Mouse (Mus musculus): Measurements from ENCODE around the gene Cdc73. TPM values are rescaled to one million over a fixed set of nuclear protein-coding genes. Genes with fewer than 3 reads are reported as not detected.
"Not testable (repeated sequence)": the region's sequence is repeated elsewhere in the genome, so short reads cannot be mapped to it uniquely, and the experiment has no call there.

The Cdc73 gene
- total and polyA plus RNA-seq, 2 experiments, result 1.1 to 6.7 TPM

DNA sequence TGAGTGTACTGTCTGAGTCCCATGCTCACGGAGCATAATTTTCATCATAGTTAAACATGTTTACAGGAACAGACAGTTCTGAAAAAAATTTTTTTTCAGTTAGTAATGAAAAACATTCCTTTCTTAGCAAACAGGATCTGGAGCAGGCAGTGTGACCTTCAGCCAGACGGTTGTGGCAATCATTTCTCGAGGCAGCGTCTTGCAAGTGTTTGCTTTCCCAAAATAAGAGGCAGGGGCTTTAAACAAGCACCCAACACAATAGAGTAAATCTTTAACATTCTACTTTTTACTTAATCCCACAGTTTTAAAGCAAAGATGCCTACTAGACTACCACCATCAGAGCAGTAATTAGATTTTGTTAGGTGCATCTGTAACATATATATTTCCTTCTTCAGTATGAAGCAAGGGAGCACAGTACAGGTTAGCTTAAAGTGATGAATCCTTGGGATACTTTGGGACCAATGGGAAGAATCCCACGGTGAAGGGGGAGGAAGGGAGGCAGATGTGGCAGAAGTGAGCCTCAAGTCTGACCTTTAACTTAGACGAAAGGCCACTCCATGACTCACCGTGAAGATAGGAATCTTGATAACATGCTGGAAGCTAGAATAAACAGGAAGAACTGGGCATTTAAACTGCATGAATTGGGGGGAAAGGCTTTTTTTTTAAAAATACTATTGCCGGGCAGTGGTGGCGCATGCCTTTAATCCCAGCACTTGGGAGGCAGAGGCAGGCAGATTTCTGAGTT lies 25.2 kb upstream of the Cdc73 start:
- no peaks in the 10 kb centered on the region for H3K27me3 ChIP-seq (ENCODE audit: control insufficient read depth, insufficient read depth, low read length)
- H3K4me1 ChIP-seq (ENCODE audit: control insufficient read depth, insufficient read depth, low read length), result no peaks in the 10 kb centered on the region
- TF ChIP-seq CTCF (IDR thresholded peaks at IDR 0.05; ENCODE audit: low read depth, low read length) (no peak), POLR2A (IDR thresholded peaks at IDR 0.05; ENCODE audit: extremely low read depth, insufficient read depth, low read length) (no peak)
- no peak overlapping the region for H3K27ac ChIP-seq (replicated peaks; ENCODE audit: insufficient read depth, low read depth, low read length)
- H3K9ac ChIP-seq (ENCODE audit: low read depth, low read length), result no peak overlapping the region
- no peaks in the 10 kb centered on the region for H3K36me3 ChIP-seq (ENCODE audit: control insufficient read depth, insufficient read depth, low read length)
- no peak for DNase-seq (ENCODE audit: extremely low read depth, low read depth, low spot score)
- H3K4me3 ChIP-seq (ENCODE audit: insufficient read depth, low read depth, low read length), result no peak overlapping the region
- H3K79me2 ChIP-seq (ENCODE audit: control insufficient read depth, insufficient read depth, low read length), result no peaks in the 10 kb centered on the region
- WGBS, result 47% methylated on average over 9 of the region's 9 CpGs

DNA sequence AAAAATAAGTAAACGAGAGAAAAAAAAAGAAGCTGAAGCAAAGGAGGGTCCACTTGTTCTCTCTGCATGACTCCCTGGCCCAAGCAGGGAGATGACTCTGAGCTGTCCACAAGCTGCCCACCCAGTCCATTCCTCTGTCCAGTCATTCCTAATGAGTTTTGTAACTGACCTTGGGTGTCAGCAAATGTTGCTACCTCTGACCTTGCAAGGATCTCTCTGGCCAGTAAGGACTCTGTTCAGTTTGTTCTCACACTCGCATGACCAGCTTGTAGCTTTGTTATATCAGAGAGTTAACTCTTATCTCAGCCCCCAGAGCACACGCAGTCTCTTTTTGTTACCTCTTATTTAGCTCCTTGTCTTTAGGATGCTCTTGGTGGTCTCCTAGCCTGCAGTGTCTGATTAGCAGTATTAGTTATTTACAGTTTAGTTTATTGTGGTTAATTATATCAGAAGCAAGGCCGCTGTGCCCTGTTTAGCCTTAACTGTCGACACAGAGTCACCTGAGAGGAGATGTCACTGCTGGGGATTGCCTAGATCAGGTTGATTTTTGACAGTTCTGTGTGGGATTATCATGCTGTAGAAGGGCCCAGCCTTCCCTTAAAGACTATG lies 21.9 kb upstream of the Cdc73 start:
- TF ChIP-seq POLR2A (IDR thresholded peaks at IDR 0.05; ENCODE audit: extremely low read depth, insufficient read depth, low read length) (no peak), CTCF (IDR thresholded peaks at IDR 0.05; ENCODE audit: low read depth, low read length) (no peak)
- Histone ChIP-seq H3K36me3 (ENCODE audit: control insufficient read depth, insufficient read depth, low read length) (no peaks in the 10 kb centered on the region), H3K79me2 (ENCODE audit: control insufficient read depth, insufficient read depth, low read length) (no peaks in the 10 kb centered on the region), H3K4me3 (ENCODE audit: insufficient read depth, low read depth, low read length) (no peak overlapping the region), H3K9ac (ENCODE audit: low read depth, low read length) (no peak overlapping the region), H3K27me3 (ENCODE audit: control insufficient read depth, insufficient read depth, low read length) (no peaks in the 10 kb centered on the region), H3K4me1 (ENCODE audit: control insufficient read depth, insufficient read depth, low read length) (no peaks in the 10 kb centered on the region), H3K27ac (replicated peaks; ENCODE audit: insufficient read depth, low read depth, low read length) (no peak overlapping the region)
- no peak for DNase-seq (ENCODE audit: extremely low read depth, low read depth, low spot score)
- WGBS, result 81% methylated on average over 5 of the region's 5 CpGs

DNA sequence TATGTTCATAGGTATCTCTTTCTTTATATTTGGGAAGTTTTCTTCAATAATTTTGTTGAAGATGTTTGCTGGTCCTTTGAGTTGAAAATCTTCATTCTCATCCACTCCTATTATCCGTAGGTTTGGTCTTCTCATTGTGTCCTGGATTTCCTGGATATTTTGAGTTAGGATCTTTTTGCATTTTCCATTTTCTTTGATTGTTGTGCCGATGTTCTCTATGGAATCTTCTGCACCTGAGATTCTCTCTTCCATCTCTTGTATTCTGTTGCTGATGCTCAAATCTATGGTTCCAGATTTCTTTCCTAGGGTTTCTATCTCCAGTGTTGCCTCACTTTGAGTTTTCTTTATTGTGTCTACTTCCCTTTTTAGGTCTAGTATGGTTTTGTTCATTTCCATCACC lies 13.3 kb upstream of the Cdc73 start, which contains the start of gene Glrx2:
Gene Glrx2 (plus strand): TSS at position 301 of the 400 bp plus-strand sequence.
- not testable (repeated sequence) for H3K79me2 ChIP-seq (ENCODE audit: control insufficient read depth, insufficient read depth, low read length); H3K27ac ChIP-seq (replicated peaks; ENCODE audit: insufficient read depth, low read depth, low read length); H3K4me1 ChIP-seq (ENCODE audit: control insufficient read depth, insufficient read depth, low read length); H3K4me3 ChIP-seq (ENCODE audit: insufficient read depth, low read depth, low read length); H3K27me3 ChIP-seq (ENCODE audit: control insufficient read depth, insufficient read depth, low read length); H3K36me3 ChIP-seq (ENCODE audit: control insufficient read depth, insufficient read depth, low read length); H3K9ac ChIP-seq (ENCODE audit: low read depth, low read length); DNase-seq (ENCODE audit: extremely low read depth, low read depth, low spot score)
- WGBS, result no CpG with 5 or more reads among the region's 2 CpGs

- WGBS, result 73% methylated on average over 5 of the region's 5 CpGs
- H3K27ac ChIP-seq (replicated peaks; ENCODE audit: insufficient read depth, low read depth, low read length), result no peak overlapping the region
- no peaks in the 10 kb centered on the region for H3K27me3 ChIP-seq (ENCODE audit: control insufficient read depth, insufficient read depth, low read length)
Measured at GRCm38 (mm10) chr1:143710627-143710976, 7.9 kb upstream of the Cdc73 start.

GRCm38 (mm10) chr1:143709966-143710626 lies 7.4 kb upstream of the Cdc73 start:
- Histone ChIP-seq H3K9ac (ENCODE audit: low read depth, low read length) (no peak overlapping the region), H3K27ac (replicated peaks; ENCODE audit: insufficient read depth, low read depth, low read length) (no peak overlapping the region), H3K4me3 (ENCODE audit: insufficient read depth, low read depth, low read length) (no peak overlapping the region), H3K79me2 (ENCODE audit: control insufficient read depth, insufficient read depth, low read length) (no peaks in the 10 kb centered on the region), H3K36me3 (ENCODE audit: control insufficient read depth, insufficient read depth, low read length) (no peaks in the 10 kb centered on the region), H3K4me1 (ENCODE audit: control insufficient read depth, insufficient read depth, low read length) (no peaks in the 10 kb centered on the region), H3K27me3 (ENCODE audit: control insufficient read depth, insufficient read depth, low read length) (no peaks in the 10 kb centered on the region)
- no peak for DNase-seq (ENCODE audit: extremely low read depth, low read depth, low spot score)
- WGBS, result 60% methylated on average over 7 of the region's 7 CpGs
- no peak for TF ChIP-seq CTCF (IDR thresholded peaks at IDR 0.05; ENCODE audit: low read depth, low read length)
- no peak for TF ChIP-seq POLR2A (IDR thresholded peaks at IDR 0.05; ENCODE audit: extremely low read depth, insufficient read depth, low read length)

More at GRCm38 (mm10) chr1:143710627-143710976, 7.9 kb upstream of the Cdc73 start:
- no peaks in the 10 kb centered on the region for H3K4me1 ChIP-seq (ENCODE audit: control insufficient read depth, insufficient read depth, low read length)
- H3K79me2 ChIP-seq (ENCODE audit: control insufficient read depth, insufficient read depth, low read length), result no peaks in the 10 kb centered on the region
- DNase-seq (ENCODE audit: extremely low read depth, low read depth, low spot score), result no peak
- no peak overlapping the region for H3K9ac ChIP-seq (ENCODE audit: low read depth, low read length)
- H3K36me3 ChIP-seq (ENCODE audit: control insufficient read depth, insufficient read depth, low read length), result no peaks in the 10 kb centered on the region
- no peak overlapping the region for H3K4me3 ChIP-seq (ENCODE audit: insufficient read depth, low read depth, low read length)
- TF ChIP-seq POLR2A (IDR thresholded peaks at IDR 0.05; ENCODE audit: extremely low read depth, insufficient read depth, low read length), result no peak
- TF ChIP-seq CTCF (IDR thresholded peaks at IDR 0.05; ENCODE audit: low read depth, low read length), result no peak

DNA sequence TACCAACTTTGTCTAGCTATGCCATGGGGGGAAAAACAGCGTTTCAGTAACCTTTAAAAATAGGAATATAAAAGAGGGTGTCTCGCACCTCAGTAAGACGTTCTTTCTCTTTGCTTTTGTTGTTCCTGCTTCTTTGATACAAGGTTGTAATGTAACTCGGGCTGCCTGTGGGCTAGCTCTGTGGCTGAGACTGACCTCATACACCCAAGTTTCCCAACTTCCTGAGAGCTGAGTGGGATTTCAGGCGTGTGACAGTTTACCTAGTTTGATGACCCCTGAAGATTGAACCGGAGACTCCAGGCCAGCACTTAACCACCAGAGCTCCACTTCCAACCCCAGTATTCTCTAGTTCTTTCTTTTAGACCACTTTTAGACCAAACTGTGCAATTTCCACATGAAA lies 5.7 kb upstream of the Cdc73 start:
- no peaks in the 10 kb centered on the region for H3K36me3 ChIP-seq (ENCODE audit: control insufficient read depth, insufficient read depth, low read length)
- no peaks in the 10 kb centered on the region for H3K79me2 ChIP-seq (ENCODE audit: control insufficient read depth, insufficient read depth, low read length)
- H3K9ac ChIP-seq (ENCODE audit: low read depth, low read length), result no peak overlapping the region
- DNase-seq (ENCODE audit: extremely low read depth, low read depth, low spot score), result no peak
- no peak overlapping the region for H3K4me3 ChIP-seq (ENCODE audit: insufficient read depth, low read depth, low read length)
- TF ChIP-seq POLR2A (IDR thresholded peaks at IDR 0.05; ENCODE audit: extremely low read depth, insufficient read depth, low read length), result no peak
- TF ChIP-seq CTCF (IDR thresholded peaks at IDR 0.05; ENCODE audit: low read depth, low read length), result no peak
- H3K4me1 ChIP-seq (ENCODE audit: control insufficient read depth, insufficient read depth, low read length), result peaks cover under 1% of the 10 kb centered on the region; the same call in 1 of the 2 replicates
- 54% methylated on average over 6 of the region's 6 CpGs for WGBS
- no peaks in the 10 kb centered on the region for H3K27me3 ChIP-seq (ENCODE audit: control insufficient read depth, insufficient read depth, low read length)
- no peak overlapping the region for H3K27ac ChIP-seq (replicated peaks; ENCODE audit: insufficient read depth, low read depth, low read length)
